Mouse (Mus musculus) mouse trophoblast stem cell (cell line): ENCODE data around the gene St6galnac1.

ENCODE experiments used
- in situ Hi-C, 2 experiments: fragments of 300-500 bp; cut with MseI, MboI; formaldehyde crosslinking; loops; 2 replicates in 1 of 2; 3 replicates in 1 of 2; pipeline ENCODE4 v1.15.1; 2025

Gene St6galnac1

GRCm38 (mm10) chr11:116726156-116726555 is 49.2 kb downstream of the St6galnac1 start:
- in situ Hi-C loops = no loop called here

GRCm38 (mm10) chr11:116725031-116725948 is 50.0 kb downstream of the St6galnac1 start:
- in situ Hi-C loops = no loop called here

- in situ Hi-C loops = no loop called here
Measured at GRCm38 (mm10) chr11:116723064-116723463, 52.2 kb downstream of the St6galnac1 start.

GRCm38 (mm10) chr11:116721548-116722271 is 53.6 kb downstream of the St6galnac1 start:
- in situ Hi-C loops = no loop called here

GRCm38 (mm10) chr11:116720319-116720865 is 54.9 kb downstream of the St6galnac1 start:
- in situ Hi-C loops = no loop called here
